Mouse (Mus musculus): ENCODE results near the gene Nbr1.

DNA sequence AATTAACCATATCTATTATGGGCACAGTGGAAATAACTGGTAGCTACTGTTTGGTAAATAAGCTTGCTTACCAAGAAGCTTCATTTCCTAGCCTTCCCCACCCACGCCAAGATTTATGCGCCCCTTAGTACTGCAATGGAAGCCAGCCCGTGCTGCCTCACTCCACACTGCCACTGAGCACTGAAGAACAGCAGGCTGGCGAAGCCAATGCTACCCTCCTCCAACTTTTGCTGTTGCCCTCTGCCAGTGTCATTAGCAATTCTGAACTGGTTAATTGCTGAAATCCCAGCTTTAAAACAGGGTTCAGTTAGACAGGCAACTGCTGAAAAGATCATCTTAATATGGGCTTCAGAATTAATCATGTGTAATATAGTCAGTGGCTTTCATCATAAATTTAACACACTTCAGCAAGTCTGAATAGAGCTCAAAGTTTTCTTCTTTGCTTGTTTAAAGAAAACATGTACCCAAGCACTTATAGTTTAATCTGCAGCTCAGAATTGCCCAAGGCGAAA lies 45.6 kb upstream of the Nbr1 start:
- TF ChIP-seq CTCF (conservative IDR thresholded peaks at IDR 0.05; ENCODE audit: low read length): no peak
- no peak for TF ChIP-seq POU5F1 (IDR thresholded peaks at IDR 0.05; ENCODE audit: borderline replicate concordance, low read length)
- no peak for TF ChIP-seq NANOG (IDR thresholded peaks at IDR 0.05; ENCODE audit: borderline replicate concordance, low read length)

All from E14TG2a.4 (cell line).